Mouse (Mus musculus) adrenal gland, adult 8-10 months (tissue): ENCODE measurements at regions not wholly inside any gene's neighbourhood (a gene's known extent, or its start where the extent isn't known, plus 50 kb on each side); places are given as distances from the start of the nearest gene placed in this dataset.

Experiments used
- DNase-seq: peaks from one replicate; pipeline ENCODE4 v3.0.0; 2022

DNA sequence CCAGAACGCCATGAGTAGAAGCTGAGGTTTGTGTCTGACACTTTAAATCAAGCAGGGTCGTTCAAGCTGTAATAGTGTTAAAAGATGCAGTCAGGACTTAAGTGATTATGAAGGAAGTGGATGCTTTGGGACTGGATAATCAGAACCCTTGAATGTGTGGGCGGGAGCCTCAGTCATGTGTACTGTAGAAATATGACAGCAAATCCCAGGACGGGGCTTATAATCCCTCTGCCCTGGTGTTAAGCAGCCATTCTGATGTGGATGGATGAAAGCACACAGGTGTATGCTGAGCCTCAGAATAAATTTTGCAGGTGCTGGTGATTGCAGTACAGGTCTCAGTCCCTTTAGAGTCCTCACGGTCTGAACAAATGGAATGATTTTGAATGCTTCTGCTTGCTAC, 290.8 kb upstream of the Alcam start:
- DNase-seq: no peak

DNA sequence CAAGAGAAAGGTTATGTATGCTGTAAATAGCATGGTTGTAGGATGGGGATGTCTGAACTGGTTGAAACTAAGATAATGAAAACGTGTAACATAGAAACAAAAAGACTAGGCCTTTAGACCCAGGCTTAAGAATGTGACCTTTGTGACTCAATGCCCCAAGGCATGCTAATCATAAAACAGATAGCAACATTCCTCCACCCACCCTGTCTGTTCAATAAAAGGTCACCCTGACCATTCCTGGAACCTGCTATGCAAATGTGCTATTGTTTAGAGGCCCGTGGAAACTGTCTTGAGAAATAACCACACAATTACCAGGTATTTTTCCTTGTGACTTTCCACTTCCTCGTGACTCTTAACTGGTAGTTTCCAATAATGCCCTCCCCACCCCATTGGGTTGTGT, 288.3 kb upstream of the Alcam start:
- no peak for DNase-seq

DNA sequence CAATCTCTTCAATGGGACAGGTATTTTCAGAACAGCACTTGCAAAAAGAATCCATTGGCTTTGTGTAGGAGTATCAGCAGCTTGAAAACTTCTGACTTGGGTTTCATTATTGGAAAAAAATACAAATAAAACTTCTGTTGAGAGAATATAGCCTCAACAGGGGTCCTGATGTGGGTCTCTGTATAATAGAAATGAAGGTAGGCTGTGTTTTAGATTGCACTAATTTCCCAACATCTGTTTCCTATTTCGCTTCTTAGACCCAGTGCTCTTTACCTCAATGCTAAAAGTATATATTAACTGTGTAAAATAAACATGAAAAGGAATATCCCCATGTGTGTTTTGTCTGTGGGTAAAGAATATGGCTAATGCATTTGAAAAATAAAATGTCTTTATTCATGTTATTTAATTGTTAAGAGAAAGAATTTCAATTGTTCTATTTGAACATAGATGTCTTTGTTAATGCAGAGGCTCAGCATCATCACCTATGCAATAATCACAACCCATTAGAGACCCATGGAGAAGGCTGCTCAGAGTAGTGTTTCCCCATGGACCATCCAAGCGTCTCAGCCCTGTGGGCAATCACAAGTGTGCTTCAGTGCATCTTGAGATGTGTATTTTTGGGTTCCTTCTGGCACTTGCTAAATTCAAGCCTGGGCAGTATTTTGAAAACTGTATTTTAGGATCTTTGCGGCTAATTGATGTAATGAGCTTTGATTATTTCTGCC, 272.4 kb upstream of the Alcam start:
- no peak for DNase-seq

- no peak for DNase-seq
These were observed 264.5 kb upstream of the Alcam start for GRCm38 (mm10) chr16:52718231-52718932.

- no peak for DNase-seq
These were observed 236.4 kb upstream of the Alcam start for GRCm38 (mm10) chr16:52690272-52690671.

DNA sequence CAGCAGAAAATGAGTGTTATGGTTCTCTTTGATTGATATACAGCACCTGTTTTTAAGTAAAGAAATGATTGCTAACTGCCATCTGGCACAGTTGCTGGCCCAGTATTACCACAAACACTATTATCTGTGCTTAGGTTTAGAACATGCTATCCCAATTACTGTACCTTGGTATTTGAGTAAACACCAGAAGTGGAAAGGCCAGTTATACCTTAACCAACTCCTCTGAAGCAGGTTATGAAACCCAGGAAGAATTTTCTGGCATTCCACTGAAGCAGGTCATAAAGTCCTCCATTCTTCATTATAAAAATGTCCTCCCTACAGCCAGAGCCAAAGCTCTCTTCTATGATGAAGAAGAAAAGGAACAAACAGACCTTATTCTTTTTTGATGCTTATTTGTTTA, 201.0 kb upstream of the Alcam start:
- no peak for DNase-seq
